Mouse (Mus musculus) liver, adult 2 months (tissue): ENCODE results near the gene Camkk2. TPM values are rescaled to one million over a fixed set of nuclear protein-coding genes. Genes with fewer than 3 reads are reported as not detected.

Experiments
- DNase-seq: peaks from one replicate; pipeline ENCODE4 v3.0.0-alpha.2; 2011; ENCODE audit warnings: low read depth, low spot score; ENCODE audit errors: extremely low read depth
- H3K27ac ChIP-seq: fragments of 200-500 bp; replicated peaks from 2 replicates; pipeline ENCODE4 v1.5.1; 2012; ENCODE audit warnings: low read depth, mild to moderate bottlenecking, control low read depth, inconsistent platforms, low read length; ENCODE audit not compliant: insufficient read depth
- H3K27me3 ChIP-seq: fragments of 200-500 bp; 2 replicates; pipeline ENCODE4 v1.6.1; 2012; ENCODE audit warnings: mild to moderate bottlenecking, moderate library complexity, low read length, inconsistent platforms; ENCODE audit not compliant: control insufficient read depth, insufficient read depth
- H3K36me3 ChIP-seq: fragments of 200-500 bp; 2 replicates; pipeline ENCODE4 v1.6.1; 2012; ENCODE audit warnings: low read length, inconsistent platforms; ENCODE audit not compliant: control insufficient read depth, insufficient read depth
- H3K4me1 ChIP-seq: fragments of 200-500 bp; 2 replicates; pipeline ENCODE4 v1.6.1; 2011; ENCODE audit warnings: low read length; ENCODE audit not compliant: control insufficient read depth, insufficient read depth
- H3K4me3 ChIP-seq: fragments of 200-500 bp; 2 replicates; pipeline ENCODE4 v1.5.1; 2011; ENCODE audit warnings: low read depth, mild to moderate bottlenecking, control low read depth, low read length, moderate library complexity; ENCODE audit not compliant: insufficient read depth
- H3K79me2 ChIP-seq: fragments of 200-500 bp; 2 replicates; pipeline ENCODE4 v1.6.1; 2012; ENCODE audit warnings: inconsistent platforms, mild to moderate bottlenecking, low read length, moderate library complexity; ENCODE audit not compliant: control insufficient read depth, insufficient read depth
- H3K9ac ChIP-seq: fragments of 200-500 bp; 2 replicates; pipeline ENCODE4 v1.6.1; 2012; ENCODE audit warnings: low read depth, mild to moderate bottlenecking, control low read depth, inconsistent platforms, low read length
- CTCF ChIP-seq: fragments of 200-500 bp; IDR thresholded peaks from 2 replicates; pipeline ENCODE4 v1.5.1; 2011; ENCODE audit warnings: low read depth, low read length, control low read depth
- POLR2A ChIP-seq: fragments of 200-500 bp; IDR thresholded peaks from 2 replicates; pipeline ENCODE4 v1.6.1; 2011; ENCODE audit warnings: low read length, control low read depth; ENCODE audit not compliant: insufficient read depth; ENCODE audit errors: extremely low read depth
- WGBS: fragments of 180-500 bp; shearing (Covaris S2); methylation state at CpG from one replicate; pipeline ENCODE4 v1.1.7; 2018; 5-methylcytosine and 5-hydroxymethylcytosine counted together
- polyA plus RNA-seq: library from polyadenylated mRNA; depleted of rRNA; stranded (reverse); fragments of >200 nt; gene quantifications from 2 replicates; pipeline ENCODE4 v1.2.3, GENCODE M21; 2012
- total RNA-seq: library from RNA; depleted of rRNA; stranded (reverse); fragments of >200 nt; gene quantifications from 2 replicates; pipeline ENCODE4 v1.2.3, GENCODE M21; 2014

Gene Camkk2
- total and polyA plus RNA-seq, 2 experiments, result 6.3 to 17.7 TPM

DNA sequence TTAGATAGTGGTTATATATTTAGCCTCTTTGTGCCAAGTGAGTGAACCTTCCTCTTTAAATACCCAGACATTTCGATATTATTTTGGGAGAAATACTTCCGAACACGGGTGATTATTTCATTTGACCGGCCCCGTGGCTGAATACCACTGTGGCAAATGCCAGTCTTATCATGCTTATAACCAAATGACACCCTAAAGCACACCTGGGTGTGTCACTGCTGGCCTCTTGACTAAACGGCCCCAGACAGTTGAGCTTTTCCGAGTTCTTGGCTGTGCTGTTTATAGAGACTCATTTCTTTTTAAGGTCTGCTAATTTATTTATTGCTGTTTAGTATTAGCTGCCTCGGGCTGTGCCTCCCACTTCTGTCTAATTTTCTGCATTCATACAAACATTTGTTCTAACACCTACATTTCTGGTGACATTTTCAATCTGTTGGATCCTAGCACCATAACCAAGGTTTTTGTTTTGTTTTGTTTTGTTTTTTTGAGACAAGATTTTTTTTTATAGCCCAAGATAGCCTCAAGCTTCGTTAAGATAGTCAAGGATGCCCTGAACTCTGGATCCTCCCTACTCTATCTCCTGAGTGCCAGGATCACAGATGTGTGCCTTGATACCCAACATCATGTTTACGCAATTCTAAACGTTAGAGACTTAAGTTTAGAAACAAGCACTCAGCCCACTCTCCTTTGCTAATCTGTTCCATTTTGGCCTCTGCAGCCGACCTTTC lies 78.9 kb downstream of the Camkk2 start:
- Histone ChIP-seq H3K9ac (no peak overlapping the region), H3K36me3 (no peaks in the 10 kb centered on the region), H3K27ac (no peak overlapping the region), H3K27me3 (no peaks in the 10 kb centered on the region), H3K4me3 (no peak overlapping the region), H3K4me1 (peaks cover 21% of the 10 kb centered on the region), H3K79me2 (no peaks in the 10 kb centered on the region)
- TF ChIP-seq CTCF (no peak), POLR2A (no peak)
- 76% methylated on average over 12 of the region's 12 CpGs for WGBS
- no peak for DNase-seq

DNA sequence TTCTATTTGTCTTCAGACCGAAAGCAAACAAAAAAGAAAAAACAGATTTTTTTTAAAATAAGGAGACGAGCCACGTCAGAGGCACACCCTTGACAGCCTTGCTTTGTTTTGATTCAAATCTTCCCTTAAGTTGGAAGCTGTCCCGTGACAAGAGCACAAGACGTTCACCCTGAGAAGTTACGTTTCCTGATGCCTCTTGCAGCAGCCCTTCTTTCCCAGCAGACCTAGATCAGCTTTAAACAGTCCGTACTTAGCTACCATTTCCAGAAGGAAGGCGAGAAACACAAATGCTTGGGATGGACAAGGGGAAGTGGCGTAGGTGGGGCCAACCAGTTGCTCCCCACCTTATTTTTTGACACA lies 80.5 kb downstream of the Camkk2 start:
- no peaks in the 10 kb centered on the region for H3K27me3 ChIP-seq
- H3K4me1 ChIP-seq, result peaks cover 20% of the 10 kb centered on the region
- 36% methylated on average over 9 of the region's 9 CpGs for WGBS
- no peak overlapping the region for H3K4me3 ChIP-seq
- no peak overlapping the region for H3K9ac ChIP-seq
- H3K79me2 ChIP-seq, result no peaks in the 10 kb centered on the region
- no peaks in the 10 kb centered on the region for H3K36me3 ChIP-seq
- DNase-seq, result no peak
- H3K27ac ChIP-seq, result peak overlapping the region; percentile 31
- TF ChIP-seq POLR2A (no peak), CTCF (no peak)

DNA sequence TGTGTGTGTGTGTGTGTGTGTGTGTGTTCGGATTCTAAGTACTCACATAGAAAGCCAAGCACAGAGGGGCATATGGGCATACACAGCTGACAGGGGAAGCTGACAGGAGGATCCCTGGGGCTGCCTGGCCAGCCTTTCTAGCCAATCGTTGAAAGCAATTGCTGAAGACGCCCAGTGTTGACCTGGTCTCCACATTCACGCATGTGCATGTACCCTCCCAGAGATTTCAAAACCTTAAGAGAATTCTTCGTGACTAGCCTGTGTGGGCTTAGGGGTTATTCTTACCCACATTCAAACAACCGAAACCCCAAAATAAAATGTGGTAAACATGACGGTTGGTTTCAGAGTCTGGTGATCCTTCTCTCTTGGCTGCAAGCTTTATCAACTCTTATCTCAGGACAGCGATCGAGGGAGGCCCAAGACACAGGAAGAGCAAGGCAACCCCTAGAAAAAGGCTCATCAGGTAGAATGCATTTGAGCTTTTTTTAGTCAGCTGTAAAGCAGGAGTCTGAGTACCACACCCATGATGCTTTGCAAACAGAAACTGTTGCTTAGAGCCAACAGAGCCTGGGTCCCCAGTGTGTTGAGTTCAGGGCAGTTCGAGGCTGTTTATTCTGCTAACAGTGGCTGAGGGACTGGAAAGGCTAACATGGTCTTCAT lies 81.0 kb downstream of the Camkk2 start:
- H3K79me2 ChIP-seq, result no peaks in the 10 kb centered on the region
- no peak overlapping the region for H3K4me3 ChIP-seq
- TF ChIP-seq POLR2A (no peak), CTCF (no peak)
- no peaks in the 10 kb centered on the region for H3K36me3 ChIP-seq
- H3K27me3 ChIP-seq, result no peaks in the 10 kb centered on the region
- H3K27ac ChIP-seq, result no peak overlapping the region
- WGBS, result 42% methylated on average over 10 of the region's 10 CpGs
- H3K4me1 ChIP-seq, result peaks cover 24% of the 10 kb centered on the region
- DNase-seq, result peak; percentile 83
- H3K9ac ChIP-seq, result no peak overlapping the region

DNA sequence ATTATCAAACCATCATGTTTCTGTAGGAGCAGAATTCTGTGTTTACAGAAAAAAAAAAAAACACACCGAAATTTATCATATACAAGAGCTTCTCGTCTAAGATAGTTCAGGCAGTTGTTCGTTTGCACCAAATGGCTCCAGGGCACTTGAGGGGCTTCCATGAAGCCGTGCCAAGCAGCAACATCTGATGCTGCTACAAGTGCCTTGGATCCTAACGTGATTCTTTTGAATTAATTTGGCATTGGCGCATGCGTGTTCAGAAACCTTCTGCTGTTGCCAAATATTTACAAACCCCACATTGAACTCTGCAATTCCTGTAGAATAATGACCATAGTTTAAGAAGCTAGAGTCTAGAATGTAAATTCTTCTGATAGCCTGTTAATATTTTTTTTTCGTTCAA lies 83.7 kb downstream of the Camkk2 start:
- no peak overlapping the region for H3K4me3 ChIP-seq
- no peak overlapping the region for H3K9ac ChIP-seq
- no peaks in the 10 kb centered on the region for H3K36me3 ChIP-seq
- H3K79me2 ChIP-seq, result no peaks in the 10 kb centered on the region
- no peak for TF ChIP-seq CTCF
- no peak for TF ChIP-seq POLR2A
- peaks cover 21% of the 10 kb centered on the region for H3K4me1 ChIP-seq
- H3K27me3 ChIP-seq, result no peaks in the 10 kb centered on the region
- no peak overlapping the region for H3K27ac ChIP-seq
- no peak for DNase-seq
- 70% methylated on average over 8 of the region's 8 CpGs for WGBS

DNA sequence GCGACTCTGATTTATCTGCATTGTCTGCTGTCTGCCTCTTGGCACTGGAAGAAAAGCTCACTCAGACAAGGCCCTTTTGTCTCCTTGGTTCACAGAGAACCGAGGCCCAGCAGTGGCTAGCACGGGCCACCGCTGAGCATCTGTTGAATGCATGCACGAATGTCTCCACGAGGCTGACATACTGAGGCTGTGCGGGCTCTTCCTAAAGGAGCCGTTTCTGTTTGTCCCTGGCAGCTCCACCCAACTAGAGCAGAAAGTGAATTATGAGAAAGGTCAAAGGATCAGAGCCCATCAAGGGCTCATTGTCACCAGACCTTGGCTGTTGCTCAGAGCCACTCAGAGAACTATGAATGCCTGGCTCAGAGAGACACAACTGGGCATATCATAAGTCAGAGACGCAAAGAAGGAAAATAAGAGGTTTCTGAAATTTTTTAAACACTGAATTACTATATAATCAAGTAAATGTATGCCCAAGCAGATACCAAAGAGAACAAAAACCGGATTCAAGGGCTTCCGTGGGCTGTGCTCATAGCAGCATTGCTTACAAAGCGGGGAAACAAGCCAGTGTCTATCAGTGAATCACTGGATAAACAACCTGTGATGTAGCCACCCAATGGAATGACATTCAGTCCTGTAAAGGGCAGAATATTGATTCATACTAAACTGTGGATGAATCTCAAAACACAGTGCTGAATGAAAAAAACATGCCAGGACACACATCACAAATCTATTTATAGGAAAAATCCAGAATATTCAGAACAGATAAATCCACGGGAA lies 85.6 kb downstream of the Camkk2 start:
- WGBS, result 20% methylated on average over 13 of the region's 13 CpGs
- no peak overlapping the region for H3K4me3 ChIP-seq
- H3K79me2 ChIP-seq, result no peaks in the 10 kb centered on the region
- peaks cover 20% of the 10 kb centered on the region for H3K4me1 ChIP-seq
- peak overlapping the region; percentile 86 for H3K27ac ChIP-seq
- TF ChIP-seq CTCF, result no peak
- no peak for TF ChIP-seq POLR2A
- DNase-seq, result peak; percentile 84
- H3K9ac ChIP-seq, result peak overlapping the region; percentile 29; the same call in 1 of the 2 replicates
- no peaks in the 10 kb centered on the region for H3K27me3 ChIP-seq
- H3K36me3 ChIP-seq, result no peaks in the 10 kb centered on the region

DNA sequence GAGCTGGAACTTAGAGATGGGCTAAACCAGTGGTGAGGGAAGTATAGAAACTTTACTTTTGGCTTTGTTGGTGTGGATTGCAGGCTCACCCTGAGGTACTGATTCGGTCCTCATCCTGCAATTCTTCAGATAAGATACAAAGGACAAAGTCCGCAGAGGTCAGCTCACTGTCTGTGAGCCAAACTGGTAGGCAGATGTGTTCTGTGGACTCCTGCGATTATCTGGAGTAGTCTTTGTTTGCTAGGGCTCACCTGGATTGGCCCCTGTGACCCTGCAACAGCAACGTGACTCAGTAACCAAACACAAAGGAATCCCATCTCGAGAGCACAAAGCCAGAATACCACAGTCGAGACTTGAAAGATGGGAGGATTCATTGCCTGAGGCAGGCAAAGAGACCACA lies 88.7 kb downstream of the Camkk2 start:
- Histone ChIP-seq H3K27ac (peak overlapping the region; percentile 24; the same call in 1 of the 2 replicates), H3K79me2 (no peaks in the 10 kb centered on the region), H3K4me1 (peaks cover 11% of the 10 kb centered on the region), H3K9ac (no peak overlapping the region), H3K36me3 (no peaks in the 10 kb centered on the region), H3K4me3 (no peak overlapping the region), H3K27me3 (no peaks in the 10 kb centered on the region)
- no peak for TF ChIP-seq POLR2A
- TF ChIP-seq CTCF, result no peak
- 21% methylated on average over 6 of the region's 6 CpGs for WGBS
- peak; percentile 96 for DNase-seq
